Mouse (Mus musculus) C2C12 (cell line): ENCODE measurements around the gene Mfsd6. TPM values are rescaled to one million over a fixed set of nuclear protein-coding genes. Genes with fewer than 3 reads are reported as not detected.

Source experiments
- H3K27me3 ChIP-seq: one replicate; pipeline ENCODE4 v1.6.1; 2011; ENCODE audit not compliant: control insufficient read depth, insufficient read depth, insufficient read length
- H3K36me3 ChIP-seq: one replicate; pipeline ENCODE4 v1.6.1; 2011; ENCODE audit not compliant: control insufficient read depth, insufficient read depth
- H3K4me3 ChIP-seq: one replicate; pipeline ENCODE4 v1.5.1; 2011; ENCODE audit warnings: mild to moderate bottlenecking, control low read depth; ENCODE audit not compliant: poor library complexity, insufficient read depth, severe bottlenecking
- H3K79me2 ChIP-seq: one replicate; pipeline ENCODE4 v1.6.1; 2011; ENCODE audit not compliant: control insufficient read depth, insufficient read depth
- H3K79me3 ChIP-seq: one replicate; pipeline ENCODE4 v1.6.1; 2011; ENCODE audit warnings: low read depth, control low read depth
- H3ac ChIP-seq: one replicate; pipeline ENCODE3; 2011; ENCODE audit warnings: low read depth; ENCODE audit not compliant: control insufficient read depth, insufficient read length
- CEBPB ChIP-seq: IDR thresholded peaks from one replicate; pipeline ENCODE4 v1.6.1; 2011; ENCODE audit warnings: low read depth, mild to moderate bottlenecking, control low read depth, moderate library complexity
- CTCF ChIP-seq: IDR thresholded peaks from one replicate; pipeline ENCODE4 v1.5.1; 2011; ENCODE audit not compliant: control insufficient read depth, insufficient read depth, insufficient read length
- FOSL1 ChIP-seq: IDR thresholded peaks from one replicate; pipeline ENCODE4 v1.8.0; 2011; ENCODE audit warnings: mild to moderate bottlenecking, low read length; ENCODE audit not compliant: poor library complexity, insufficient read depth, severe bottlenecking
- MAX ChIP-seq: IDR thresholded peaks from one replicate; pipeline ENCODE4 v1.6.1; 2011; ENCODE audit warnings: mild to moderate bottlenecking, control low read depth
- MYOD1 ChIP-seq: IDR thresholded peaks from one replicate; pipeline ENCODE4 v1.6.1; 2011; ENCODE audit warnings: low read depth; ENCODE audit not compliant: control insufficient read depth, insufficient read length
- MYOG ChIP-seq: IDR thresholded peaks from one replicate; pipeline ENCODE4 v1.6.1; 2011; ENCODE audit not compliant: control insufficient read depth, insufficient read length; ENCODE audit errors: extremely low read depth
- USF1 ChIP-seq: IDR thresholded peaks from one replicate; pipeline ENCODE4 v1.6.1; 2011; ENCODE audit warnings: low read depth, mild to moderate bottlenecking, control low read depth, moderate library complexity
- polyA plus RNA-seq: library from polyadenylated mRNA; unstranded; fragments of >200 nt; fragmentation: generic; extraction: Trizol; gene quantifications from one replicate; pipeline ENCODE4 v1.2.1, GENCODE M21; 2012; ENCODE audit warnings: missing spikeins

The Mfsd6 gene
- polyA plus RNA-seq, 1 experiment = 0.30 TPM

DNA sequence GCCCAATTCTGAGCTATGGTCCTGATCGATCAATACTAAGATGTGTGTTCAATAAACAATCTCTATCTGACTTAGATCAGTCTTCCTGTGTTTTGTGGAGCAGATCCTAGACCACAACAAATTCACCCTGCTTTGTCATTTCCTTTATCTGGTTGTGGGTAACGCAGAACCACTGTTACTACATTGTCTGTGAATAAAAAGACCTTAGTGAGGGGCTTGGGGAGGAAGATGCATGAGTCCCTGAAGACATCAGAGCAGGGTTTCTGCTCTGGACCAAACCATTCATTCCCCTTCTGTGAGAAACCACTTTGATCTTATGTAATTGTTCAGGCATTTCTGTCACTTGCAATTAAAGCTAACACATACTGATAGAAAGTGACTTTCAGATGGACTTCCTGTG lies 26.6 kb upstream of the Mfsd6 start:
- Histone ChIP-seq H3K27me3 (no peaks in the 10 kb centered on the region), H3K4me3 (no peak overlapping the region), H3K79me2 (no peaks in the 10 kb centered on the region), H3K79me3 (no peaks in the 10 kb centered on the region), H3ac (no peak overlapping the region), H3K36me3 (no peaks in the 10 kb centered on the region)
- no peak for TF ChIP-seq MYOG
- TF ChIP-seq MAX = no peak
- no peak for TF ChIP-seq FOSL1
- TF ChIP-seq MYOD1 = no peak
- no peak for TF ChIP-seq CTCF
- TF ChIP-seq CEBPB = no peak
- no peak for TF ChIP-seq USF1

DNA sequence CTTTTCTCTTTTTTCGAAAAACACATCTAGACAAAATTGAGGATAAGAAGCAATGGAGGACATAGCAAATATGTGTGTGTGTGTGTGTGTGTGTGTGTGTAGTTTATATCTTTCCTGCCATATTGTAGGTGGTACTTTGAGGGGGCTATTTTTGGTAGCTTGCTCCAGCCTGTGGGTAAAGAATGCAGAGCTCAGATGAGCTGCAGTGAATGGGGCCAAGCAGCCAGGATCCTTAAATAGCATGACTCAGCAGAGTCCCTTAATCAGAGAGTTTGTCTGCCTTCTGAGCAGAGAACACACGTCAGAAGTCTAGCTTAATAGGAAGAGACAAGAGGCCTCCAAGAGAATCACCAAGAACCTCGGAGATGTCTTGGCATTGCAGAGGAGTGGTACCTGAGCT lies 25.4 kb upstream of the Mfsd6 start:
- Histone ChIP-seq H3K79me3 (no peaks in the 10 kb centered on the region), H3K36me3 (no peaks in the 10 kb centered on the region), H3K4me3 (no peak overlapping the region), H3K27me3 (no peaks in the 10 kb centered on the region), H3K79me2 (no peaks in the 10 kb centered on the region), H3ac (no peak overlapping the region)
- TF ChIP-seq MAX = no peak
- TF ChIP-seq MYOG = no peak
- no peak for TF ChIP-seq CTCF
- no peak for TF ChIP-seq USF1
- TF ChIP-seq FOSL1 = no peak
- no peak for TF ChIP-seq CEBPB
- TF ChIP-seq MYOD1 = no peak

DNA sequence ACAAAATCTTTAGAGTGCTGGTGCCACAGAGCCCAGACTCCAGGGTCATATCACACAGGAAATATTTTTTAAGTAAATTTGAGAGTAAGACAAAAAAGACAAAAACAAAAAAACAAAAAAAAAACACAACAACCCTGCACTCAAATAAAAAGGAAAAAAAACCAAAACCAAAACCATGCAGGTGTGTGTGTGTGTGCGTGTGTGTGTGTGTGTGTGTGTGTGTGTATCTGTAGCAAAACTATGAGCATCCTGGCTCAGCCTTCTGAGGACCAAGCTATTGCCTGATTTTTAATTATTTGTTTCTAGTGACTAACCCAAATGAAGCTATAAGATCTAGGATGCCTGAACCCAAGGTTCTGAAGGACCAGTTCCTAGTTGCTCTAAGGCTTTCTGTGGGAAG lies 24.4 kb upstream of the Mfsd6 start:
- Histone ChIP-seq H3K79me2 (no peaks in the 10 kb centered on the region), H3ac (no peak overlapping the region), H3K36me3 (no peaks in the 10 kb centered on the region), H3K4me3 (no peak overlapping the region), H3K79me3 (no peaks in the 10 kb centered on the region), H3K27me3 (no peaks in the 10 kb centered on the region)
- TF ChIP-seq FOSL1 = no peak
- no peak for TF ChIP-seq MAX
- no peak for TF ChIP-seq USF1
- no peak for TF ChIP-seq CTCF
- no peak for TF ChIP-seq MYOG
- no peak for TF ChIP-seq CEBPB
- no peak for TF ChIP-seq MYOD1

DNA sequence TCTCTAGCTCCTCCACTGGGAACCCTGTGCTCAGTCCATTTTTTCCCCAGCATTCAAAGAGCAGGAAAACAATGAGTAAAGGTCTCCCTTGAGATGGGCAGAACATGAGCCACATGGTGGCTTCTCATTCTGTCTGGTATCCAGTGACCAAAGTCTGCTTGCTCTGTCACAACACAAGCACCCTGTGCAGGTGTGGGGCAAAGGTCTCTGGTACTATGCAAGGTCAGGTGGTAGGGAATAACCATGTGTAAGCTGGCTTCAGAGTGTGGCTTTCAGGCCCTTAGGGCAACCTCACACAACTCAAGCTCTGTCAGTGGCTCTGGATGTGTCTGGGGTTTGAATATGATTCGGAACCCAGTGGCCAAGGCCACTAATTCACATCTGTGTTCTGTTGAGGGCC lies 22.7 kb upstream of the Mfsd6 start:
- Histone ChIP-seq H3K27me3 (no peaks in the 10 kb centered on the region), H3K79me3 (no peaks in the 10 kb centered on the region), H3ac (peak overlapping the region; percentile 15), H3K36me3 (no peaks in the 10 kb centered on the region), H3K79me2 (no peaks in the 10 kb centered on the region), H3K4me3 (no peak overlapping the region)
- no peak for TF ChIP-seq MYOG
- TF ChIP-seq CEBPB = no peak
- no peak for TF ChIP-seq CTCF
- no peak for TF ChIP-seq USF1
- TF ChIP-seq MYOD1 = no peak
- TF ChIP-seq MAX = no peak
- TF ChIP-seq FOSL1 = no peak

DNA sequence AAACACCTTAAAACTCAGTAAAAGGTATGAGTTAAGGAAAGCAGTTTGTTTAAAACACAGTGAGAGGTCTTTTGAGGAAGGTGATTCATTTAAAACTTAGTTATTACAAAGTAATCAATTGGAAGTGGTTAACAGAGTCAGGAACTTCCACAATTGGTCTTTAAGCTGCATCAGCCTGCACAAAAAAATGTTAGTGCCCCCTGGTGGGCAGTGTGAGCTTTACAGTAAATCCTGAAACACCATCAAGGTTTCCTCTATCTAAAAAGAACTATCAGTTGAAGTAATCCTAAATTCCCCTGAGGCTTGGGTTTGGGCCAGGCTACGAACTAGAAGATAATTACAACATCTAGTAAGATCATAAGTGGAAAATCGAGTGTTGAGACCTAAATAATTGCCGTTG lies 21.0 kb upstream of the Mfsd6 start:
- H3K36me3 ChIP-seq = no peaks in the 10 kb centered on the region
- TF ChIP-seq USF1 (no peak), CEBPB (no peak), CTCF (no peak), MYOD1 (no peak), MYOG (no peak), FOSL1 (no peak), MAX (no peak)
- H3K27me3 ChIP-seq = no peaks in the 10 kb centered on the region
- H3ac ChIP-seq = no peak overlapping the region
- H3K4me3 ChIP-seq = no peak overlapping the region
- no peaks in the 10 kb centered on the region for H3K79me3 ChIP-seq
- no peaks in the 10 kb centered on the region for H3K79me2 ChIP-seq

DNA sequence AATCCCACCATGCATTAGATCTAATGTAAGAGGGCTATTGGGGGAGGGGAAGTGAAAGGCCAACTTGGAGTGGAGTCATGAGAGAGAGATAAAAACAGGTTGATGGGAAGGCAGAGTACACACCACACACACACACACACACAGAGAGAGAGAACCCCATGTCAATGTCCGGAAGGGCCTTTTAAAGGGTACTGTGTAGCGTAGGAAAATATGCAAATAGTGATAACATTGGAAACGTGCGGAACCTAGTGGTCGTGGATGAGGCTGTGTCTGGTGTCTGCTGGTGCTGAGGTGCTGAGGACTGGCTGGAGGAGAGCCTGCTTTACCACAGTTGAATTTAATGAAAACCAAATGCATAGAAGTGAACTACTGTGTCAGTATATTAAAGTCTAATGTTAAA lies 15.3 kb upstream of the Mfsd6 start:
- no peaks in the 10 kb centered on the region for H3K36me3 ChIP-seq
- no peaks in the 10 kb centered on the region for H3K27me3 ChIP-seq
- H3ac ChIP-seq = no peak overlapping the region
- H3K4me3 ChIP-seq = no peak overlapping the region
- no peaks in the 10 kb centered on the region for H3K79me3 ChIP-seq
- H3K79me2 ChIP-seq = no peaks in the 10 kb centered on the region
- TF ChIP-seq CTCF = no peak
- TF ChIP-seq MAX = no peak
- TF ChIP-seq FOSL1 = no peak
